Mouse (Mus musculus) megakaryocyte, embryonic 14.5 days (primary cell): ENCODE measurements around the gene Dgkz. TPM values are rescaled to one million over a fixed set of nuclear protein-coding genes. Genes with fewer than 3 reads are reported as not detected.

ENCODE experiments used
- H3K27me3 ChIP-seq: replicated peaks from 2 replicates; pipeline ENCODE3; 2012; ENCODE audit warnings: inconsistent platforms
- H3K36me3 ChIP-seq: replicated peaks from 2 replicates; pipeline ENCODE3; 2012; ENCODE audit warnings: low read length, inconsistent platforms, mixed read lengths
- H3K4me1 ChIP-seq: 2 replicates; pipeline ENCODE4 v1.6.1; 2012; ENCODE audit warnings: inconsistent platforms
- H3K4me3 ChIP-seq: replicated peaks from 2 replicates; pipeline ENCODE3; 2012; ENCODE audit warnings: moderate library complexity, mild to moderate bottlenecking, inconsistent platforms
- H3K9me3 ChIP-seq: 2 replicates; pipeline ENCODE4 v1.6.1; 2012; ENCODE audit warnings: inconsistent platforms
- FLI1 ChIP-seq: IDR thresholded peaks from 2 replicates; pipeline ENCODE4 v1.6.1; 2012; ENCODE audit warnings: low read length, inconsistent platforms, mixed read lengths
- GATA1 ChIP-seq: IDR thresholded peaks from 3 replicates; pipeline ENCODE4 v1.6.1; 2012; ENCODE audit warnings: mixed read lengths, low read length, inconsistent platforms, borderline replicate concordance
- polyA plus RNA-seq: library from polyadenylated mRNA; stranded (reverse); fragments of >175 nt; gene quantifications from 2 replicates; pipeline ENCODE4 v1.2.3, GENCODE M21; 2012; ENCODE audit warnings: low replicate concordance; ENCODE audit not compliant: insufficient read depth

The Dgkz gene
- polyA plus RNA-seq, 1 experiment: 303 TPM

DNA sequence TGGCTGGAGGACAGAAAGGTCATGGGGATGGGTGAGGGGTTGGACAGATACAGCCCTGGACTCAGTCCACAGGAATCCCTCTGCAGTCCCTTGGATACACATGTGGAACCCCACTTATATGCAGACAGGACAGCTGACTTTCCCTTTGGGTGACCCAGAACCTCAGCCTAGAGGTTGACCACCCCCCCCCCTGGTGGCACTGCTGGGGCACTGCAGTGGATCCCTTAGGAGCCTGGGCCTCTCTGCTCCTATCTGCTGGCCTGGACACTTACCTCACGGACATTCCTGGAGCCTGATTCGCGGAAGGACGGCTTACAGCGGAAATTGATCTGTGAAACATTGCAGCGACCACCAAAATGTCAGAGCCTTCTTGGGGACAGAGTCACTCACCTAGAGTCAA, 33.3 kb downstream of the Dgkz start:
- H3K4me1 ChIP-seq: peaks cover 95% of the 10 kb centered on the region
- peaks cover 96% of the 10 kb centered on the region for H3K36me3 ChIP-seq
- no peak for TF ChIP-seq FLI1
- TF ChIP-seq GATA1: no peak

GRCm38 (mm10) chr2:91939303-91939935, 36.2 kb downstream of the Dgkz start:
- Histone ChIP-seq H3K27me3 (no peaks in the 10 kb centered on the region), H3K9me3 (no peaks in the 10 kb centered on the region), H3K4me1 (peaks cover 95% of the 10 kb centered on the region), H3K4me3 (no peak overlapping the region), H3K36me3 (peaks cover 100% of the 10 kb centered on the region)
- no peak for TF ChIP-seq FLI1
- no peak for TF ChIP-seq GATA1

More for the DNA sequence above, 33.3 kb downstream of the Dgkz start:
- H3K4me3 ChIP-seq: peak overlapping the region; percentile 46
- no peaks in the 10 kb centered on the region for H3K27me3 ChIP-seq
- no peaks in the 10 kb centered on the region for H3K9me3 ChIP-seq

DNA sequence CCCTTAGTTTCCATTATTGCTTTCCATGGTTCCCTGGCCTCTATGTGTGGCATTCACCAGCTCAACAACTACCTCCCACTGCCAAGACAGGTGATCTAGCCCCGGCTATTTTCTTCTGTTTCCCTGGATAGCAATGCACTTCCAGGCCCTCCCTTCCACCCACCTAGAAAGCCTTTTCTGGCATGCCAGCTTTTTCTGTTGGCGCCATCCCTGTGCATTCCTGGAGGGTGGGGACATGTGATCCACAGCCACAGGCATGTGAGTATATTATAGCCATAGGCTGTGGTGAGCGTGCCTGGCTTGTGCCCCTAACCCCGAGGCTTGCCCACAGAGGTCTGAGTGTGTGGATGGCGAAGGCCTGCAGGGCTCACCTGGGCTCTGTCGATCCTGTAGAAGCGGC, 39.5 kb downstream of the Dgkz start:
- Histone ChIP-seq H3K27me3 (no peaks in the 10 kb centered on the region), H3K9me3 (no peaks in the 10 kb centered on the region), H3K4me1 (peaks cover 92% of the 10 kb centered on the region), H3K4me3 (no peak overlapping the region), H3K36me3 (peaks cover 100% of the 10 kb centered on the region)
- no peak for TF ChIP-seq GATA1
- TF ChIP-seq FLI1: no peak

DNA sequence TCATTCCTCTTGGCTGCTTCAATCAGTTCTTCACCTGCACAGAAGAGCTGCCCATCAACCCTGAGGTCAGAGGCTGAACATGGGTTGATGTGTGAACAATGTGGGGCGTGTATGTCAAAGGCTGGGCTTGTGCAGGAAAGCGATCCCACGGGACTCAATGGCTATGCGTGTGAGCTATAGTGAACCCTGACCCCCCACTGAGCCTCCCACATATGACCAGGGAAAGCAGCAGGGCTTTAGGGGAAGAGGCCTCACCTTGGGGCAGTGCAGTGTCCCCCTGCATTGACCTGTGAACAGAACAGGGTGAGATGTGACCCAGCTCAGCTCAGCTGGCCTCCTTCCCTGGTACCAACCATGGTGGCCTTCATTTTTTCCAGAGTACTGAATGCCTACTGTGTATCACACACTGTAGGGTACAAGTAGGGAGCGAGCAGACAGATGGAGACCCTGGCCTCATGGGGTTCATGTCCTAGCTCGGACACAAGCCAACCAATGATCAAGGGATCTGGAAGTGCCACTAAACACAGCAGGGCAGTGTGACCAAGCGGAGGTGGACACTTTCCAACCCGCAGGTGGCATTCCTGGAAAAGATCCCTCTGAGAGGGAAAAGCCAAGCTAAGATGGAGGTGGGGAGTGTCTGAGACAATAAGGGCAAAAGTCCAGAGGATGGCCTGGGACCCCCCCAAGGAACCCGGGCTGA, 40.7 kb downstream of the Dgkz start:
- Histone ChIP-seq H3K27me3 (no peaks in the 10 kb centered on the region), H3K36me3 (peaks cover 100% of the 10 kb centered on the region), H3K4me1 (peaks cover 94% of the 10 kb centered on the region), H3K4me3 (no peak overlapping the region), H3K9me3 (no peaks in the 10 kb centered on the region)
- TF ChIP-seq GATA1 (no peak), FLI1 (no peak)

DNA sequence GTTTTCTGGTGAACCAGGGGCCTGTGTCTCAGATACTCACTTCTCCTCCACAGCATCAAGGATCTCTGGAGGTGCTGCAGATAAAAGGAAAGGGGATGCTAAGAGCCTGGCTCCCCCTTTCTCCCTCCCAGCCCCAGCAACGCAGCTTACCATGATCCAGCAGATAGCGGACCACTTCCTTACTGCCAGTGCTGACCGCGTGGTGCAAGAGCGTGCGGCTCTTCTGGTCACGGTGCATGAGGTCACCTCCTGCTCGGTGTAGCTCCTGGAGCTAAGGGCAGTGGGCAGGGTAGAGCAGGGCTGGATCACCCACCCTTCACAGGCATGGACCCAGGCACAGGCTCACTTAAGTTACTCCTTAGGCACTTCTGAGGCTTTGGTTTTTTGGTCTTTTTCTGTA, 41.6 kb downstream of the Dgkz start:
- peaks cover 100% of the 10 kb centered on the region for H3K36me3 ChIP-seq
- peak overlapping the region; percentile 65 for H3K4me3 ChIP-seq
- peaks cover 86% of the 10 kb centered on the region for H3K4me1 ChIP-seq
- H3K9me3 ChIP-seq: no peaks in the 10 kb centered on the region
- H3K27me3 ChIP-seq: no peaks in the 10 kb centered on the region
- TF ChIP-seq FLI1 (no peak), GATA1 (no peak)

GRCm38 (mm10) chr2:91933471-91933870, 42.2 kb downstream of the Dgkz start:
- TF ChIP-seq GATA1: no peak
- TF ChIP-seq FLI1: no peak
- H3K4me3 ChIP-seq: no peak overlapping the region
- no peaks in the 10 kb centered on the region for H3K9me3 ChIP-seq
- H3K4me1 ChIP-seq: peaks cover 86% of the 10 kb centered on the region
- H3K36me3 ChIP-seq: peaks cover 100% of the 10 kb centered on the region
- H3K27me3 ChIP-seq: no peaks in the 10 kb centered on the region

- peaks cover 86% of the 10 kb centered on the region for H3K4me1 ChIP-seq
- H3K4me3 ChIP-seq: no peak overlapping the region
- H3K27me3 ChIP-seq: no peaks in the 10 kb centered on the region
- TF ChIP-seq GATA1 (no peak), FLI1 (no peak)
- H3K36me3 ChIP-seq: peaks cover 97% of the 10 kb centered on the region
- H3K9me3 ChIP-seq: no peaks in the 10 kb centered on the region
These were observed 42.8 kb downstream of the Dgkz start for GRCm38 (mm10) chr2:91932737-91933350.

DNA sequence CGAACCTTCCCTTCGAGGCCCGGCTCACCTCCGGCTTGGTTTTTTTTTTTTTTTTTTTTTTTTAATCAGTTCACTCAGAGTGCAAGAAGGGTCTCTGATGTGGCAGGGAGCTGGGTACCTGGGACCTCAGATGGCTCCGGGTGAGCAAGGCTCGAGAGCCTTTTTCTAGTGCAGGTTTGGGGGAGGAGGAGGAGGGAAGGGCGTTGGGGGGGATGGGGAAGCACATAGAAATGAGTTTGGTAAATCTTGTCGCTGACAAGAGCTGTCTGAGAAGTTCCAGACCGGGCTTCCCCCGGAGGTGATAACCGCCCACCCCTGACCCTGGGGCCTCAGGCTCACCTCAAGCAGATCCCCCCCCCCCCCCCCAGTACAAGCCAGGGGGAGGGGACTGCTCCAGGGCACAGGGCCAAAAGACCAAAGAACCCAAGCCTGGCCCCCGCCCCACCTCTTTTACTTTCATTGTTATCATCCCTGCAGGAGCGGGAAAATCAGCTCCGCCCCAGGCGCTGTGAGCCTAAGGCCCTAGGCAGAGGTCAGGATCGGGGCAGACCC, 43.4 kb downstream of the Dgkz start, which contains the start of gene Mdk:
Mdk (minus strand) TSS at position 138 of the 552 bp plus-strand sequence.
- Histone ChIP-seq H3K36me3 (peaks cover 91% of the 10 kb centered on the region), H3K4me1 (peaks cover 86% of the 10 kb centered on the region), H3K4me3 (no peak within 1 kb of the TSS)

GRCm38 (mm10) chr2:91931328-91932159, 44.1 kb downstream of the Dgkz start:
- TF ChIP-seq GATA1: no peak
- TF ChIP-seq FLI1: no peak
- Histone ChIP-seq H3K9me3 (no peaks in the 10 kb centered on the region), H3K27me3 (peaks cover 2% of the 10 kb centered on the region), H3K4me1 (peaks cover 86% of the 10 kb centered on the region), H3K4me3 (no peak overlapping the region), H3K36me3 (peaks cover 84% of the 10 kb centered on the region)

More for the DNA sequence above, 43.4 kb downstream of the Dgkz start, which contains the start of gene Mdk:
- Histone ChIP-seq H3K9me3 (no peaks in the 10 kb centered on the region), H3K27me3 (no peaks in the 10 kb centered on the region)
- TF ChIP-seq GATA1 (no peak), FLI1 (no peak)
